Comparison of ENCODE assay signal across 13 mouse cellular contexts in the genomic region with DNA sequence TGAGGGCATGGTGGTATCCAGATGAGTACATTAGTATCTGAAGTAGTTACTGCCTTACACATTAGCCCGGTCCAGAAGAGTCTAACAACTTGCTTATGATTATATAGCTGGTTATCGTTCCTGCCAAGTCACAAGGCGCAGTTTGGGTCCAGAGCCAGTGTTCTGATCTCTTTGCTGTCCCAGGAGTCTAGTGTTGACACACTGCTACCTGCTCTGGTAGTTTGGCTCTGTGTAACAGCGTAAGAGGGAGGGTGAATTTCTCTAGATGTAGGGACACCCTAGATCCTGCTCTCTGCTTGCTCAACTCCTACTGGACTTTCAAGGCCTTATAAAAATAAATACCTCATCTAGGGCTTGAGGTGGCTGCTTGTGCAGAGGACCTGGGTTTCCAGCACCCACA.
A peak's percentile ranks its signal among the peaks of the same experiment; 100 is the strongest.
DNase-seq lines count a peak whose midpoint lies in the region; ATAC-seq lines count a peak whose summit lies in the region.
"Had no signal": no experiment of that assay in that cellular context is flagged by ENCODE, and none has a peak within 500 bp of the region (broad histone marks: within the 10 kb centered on the region; RNA-seq: fewer than 3 reads in every experiment).

No protein-coding gene starts in this region.

- WGBS in kidney, embryonic 16.5 days, result 83% methylated on average over 4 of the region's 4 CpGs

- no peak overlapping the region for H3K4me3 ChIP-seq in kidney, embryonic 16.5 days (ENCODE audit: low read length)
- H3K4me3 ChIP-seq: forebrain, embryonic 10.5 days; hindbrain, embryonic 10.5 days had no signal

- no peak overlapping the region for H3K4me2 ChIP-seq in kidney, embryonic 16.5 days (replicated peaks; ENCODE audit: low read depth, low read length)

- H3K36me3 ChIP-seq in kidney, embryonic 16.5 days (ENCODE audit: insufficient read depth, low read length), result no peaks in the 10 kb centered on the region
- H3K36me3 ChIP-seq: forebrain, embryonic 10.5 days; hindbrain, embryonic 10.5 days had no signal

- no peaks in the 10 kb centered on the region for H3K27me3 ChIP-seq in kidney, embryonic 16.5 days (ENCODE audit: insufficient read depth, low read length)

- peaks cover 51% of the 10 kb centered on the region for H3K4me1 ChIP-seq in kidney, embryonic 16.5 days (ENCODE audit: insufficient read depth, low read length)

- no peak overlapping the region for H3K27ac ChIP-seq in kidney, embryonic 16.5 days (ENCODE audit: low read length)
- H3K27ac ChIP-seq: forebrain, embryonic 10.5 days; hindbrain, embryonic 10.5 days had no signal

- no peak for ATAC-seq in kidney, embryonic 16.5 days (ENCODE audit: low FRiP score, low TSS enrichment)
- ATAC-seq: liver, postnatal 0 days had no signal

- H3K9me3 ChIP-seq in kidney, embryonic 16.5 days (ENCODE audit: low read length), result no peaks in the 10 kb centered on the region
- H3K9me3 ChIP-seq: forebrain, embryonic 10.5 days; hindbrain, embryonic 10.5 days had no signal

- no peak overlapping the region for H3K9ac ChIP-seq in kidney, embryonic 16.5 days (replicated peaks; ENCODE audit: low read length)
- H3K9ac ChIP-seq: liver, postnatal 0 days had no signal

- peak; percentile 65 for DNase-seq in gastrocnemius, adult 18-20 months (ENCODE audit: low spot score)
- no peak for DNase-seq in gastrocnemius, postnatal 25 days
- DNase-seq in kidney, adult 11 months, result peak; percentile 45
- peak; percentile 76 for DNase-seq in fat pad, adult 2 months (ENCODE audit: extremely low read depth, low read depth, low spot score)
- DNase-seq in kidney, postnatal 36 days, result peak; percentile 43 to 46
- DNase-seq in thymus, postnatal 36 days, result no peak
- no peak for DNase-seq in cerebellum, postnatal 36 days
- DNase-seq: cerebellum, adult 8-10 months; gastrocnemius, postnatal 36 days; liver, postnatal 0 days had no signal

Comparison
In these comparisons a context has a peak if more than half of its experiments do, and no peak if none do; other contexts are left out.
1. DNase-seq: peak in gastrocnemius, adult 18-20 months (single experiment), kidney, adult 11 months (single experiment), fat pad, adult 2 months (single experiment) and kidney, postnatal 36 days (2 of 2); none in gastrocnemius, postnatal 25 days (single experiment), thymus, postnatal 36 days (0 of 2) and cerebellum, postnatal 36 days (0 of 2).